Mouse (Mus musculus) erythroblast, embryonic 14.5 days (primary cell): ENCODE measurements at regions not wholly inside any gene's neighbourhood (a gene's known extent, or its start where the extent isn't known, plus 50 kb on each side); places are given as distances from the start of the nearest gene placed in this dataset.

Source experiments
- GATA1 ChIP-seq: IDR thresholded peaks from 2 replicates; pipeline ENCODE4 v1.6.1; 2012; ENCODE audit warnings: low read length, inconsistent platforms, mixed read lengths
- TAL1 ChIP-seq: IDR thresholded peaks from 3 replicates; pipeline ENCODE4 v1.6.1; 2012; ENCODE audit warnings: low read length, inconsistent platforms, mixed read lengths

DNA sequence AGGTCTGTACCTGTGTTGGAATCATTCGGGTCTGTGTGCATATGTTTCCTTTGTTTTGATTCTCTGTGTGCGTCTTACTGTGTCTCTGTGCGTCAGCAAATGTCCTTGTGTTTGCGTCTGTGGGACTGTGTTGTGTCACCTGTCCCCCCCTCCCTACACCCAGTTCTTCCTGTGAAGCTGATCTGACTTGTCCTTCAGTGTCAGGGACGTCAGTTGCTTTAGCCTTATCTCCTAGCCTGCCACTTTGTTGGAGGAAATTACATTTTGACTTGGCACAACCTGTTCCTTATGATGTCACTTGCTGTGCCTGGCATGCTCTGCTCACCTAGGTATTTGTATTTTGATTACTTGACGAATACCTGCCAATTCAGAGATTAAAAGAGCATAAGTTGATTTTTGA lies 90.4 kb upstream of the Cpeb4 start:
- TF ChIP-seq GATA1 (no peak), TAL1 (no peak)
